Mouse (Mus musculus): ENCODE measurements around the gene Akap13.
"Not testable (repeated sequence)": the region's sequence is repeated elsewhere in the genome, so short reads cannot be mapped to it uniquely, and the experiment has no call there.

Akap13 gene

DNA sequence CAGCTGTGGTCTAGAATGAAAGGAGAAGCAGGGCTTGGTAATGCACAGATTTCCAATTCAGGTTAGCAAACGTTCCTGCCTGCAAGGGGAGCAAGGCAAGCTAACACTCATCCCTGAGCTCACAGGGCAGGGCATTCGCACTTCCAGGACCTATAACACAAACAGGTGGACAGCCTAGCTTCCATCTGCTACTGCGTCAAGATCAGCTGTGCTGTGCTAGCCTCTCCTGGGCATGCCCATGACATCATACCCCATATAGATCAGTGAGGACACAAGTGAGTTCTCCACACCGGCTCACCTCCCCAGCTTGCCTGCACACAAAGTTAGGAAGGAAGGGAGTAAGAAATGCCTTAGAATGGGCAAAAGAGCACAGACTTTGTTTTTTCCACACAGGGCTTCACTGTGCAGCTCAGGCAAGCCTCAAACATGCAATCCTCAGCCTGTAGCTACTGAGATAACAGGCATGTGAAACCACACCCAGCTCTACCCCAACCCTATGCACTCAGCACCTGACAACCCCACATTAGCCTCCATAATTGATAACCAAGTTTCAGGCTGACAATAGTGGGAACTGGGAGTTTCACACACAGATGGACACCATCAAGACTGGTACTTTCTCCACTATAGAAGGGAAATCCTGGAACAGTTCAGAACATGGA lies 305.5 kb downstream of the Akap13 start:
- DNase-seq (ENCODE audit: low spot score): not testable (repeated sequence)

- DNase-seq (ENCODE audit: low spot score): not testable (repeated sequence)
Measured at GRCm38 (mm10) chr7:75762225-75762624, 306.9 kb downstream of the Akap13 start.

GRCm38 (mm10) chr7:75767080-75767769 lies 311.9 kb downstream of the Akap13 start:
- DNase-seq (ENCODE audit: low spot score): not testable (repeated sequence)

DNA sequence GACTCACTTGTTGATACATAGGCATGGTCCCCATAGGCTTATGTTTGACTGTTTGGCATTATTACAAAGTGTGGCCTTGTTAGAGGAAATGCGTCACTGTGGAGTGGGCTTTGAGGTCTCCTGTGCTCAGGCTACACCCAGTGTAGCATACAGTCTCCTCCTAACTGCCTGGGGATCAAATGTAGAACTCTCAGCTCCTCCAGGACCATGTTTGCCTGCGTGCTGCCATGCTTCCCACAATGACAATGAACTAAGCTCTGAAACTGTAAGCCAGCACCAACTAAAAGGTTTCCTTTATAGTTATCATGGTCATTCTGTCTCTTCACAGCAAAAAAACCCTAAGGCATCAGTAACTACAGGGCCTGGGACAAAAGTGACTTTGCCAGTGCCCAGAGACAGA lies 312.8 kb downstream of the Akap13 start:
- DNase-seq (ENCODE audit: low spot score): no peak

DNA sequence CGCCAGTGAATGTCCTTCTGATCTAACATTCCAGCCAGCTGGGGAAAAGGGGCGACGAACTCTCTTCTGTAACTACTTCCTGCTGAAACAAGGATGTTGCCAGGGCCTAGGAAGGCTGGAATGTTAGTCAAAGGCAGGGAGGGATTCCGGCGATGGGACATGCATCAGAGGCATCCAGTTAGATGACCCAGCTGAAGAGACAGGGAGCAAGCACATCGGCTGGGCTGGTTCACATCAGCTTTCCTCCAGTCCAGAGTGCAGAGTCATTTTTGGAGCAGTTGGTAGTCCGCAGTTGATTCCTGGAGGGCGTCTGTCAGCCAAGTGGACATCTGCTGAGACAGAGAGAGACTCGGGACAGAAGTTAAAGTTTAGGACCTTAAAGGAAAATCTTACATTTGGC lies 314.6 kb downstream of the Akap13 start:
- no peak for DNase-seq (ENCODE audit: low spot score)

DNA sequence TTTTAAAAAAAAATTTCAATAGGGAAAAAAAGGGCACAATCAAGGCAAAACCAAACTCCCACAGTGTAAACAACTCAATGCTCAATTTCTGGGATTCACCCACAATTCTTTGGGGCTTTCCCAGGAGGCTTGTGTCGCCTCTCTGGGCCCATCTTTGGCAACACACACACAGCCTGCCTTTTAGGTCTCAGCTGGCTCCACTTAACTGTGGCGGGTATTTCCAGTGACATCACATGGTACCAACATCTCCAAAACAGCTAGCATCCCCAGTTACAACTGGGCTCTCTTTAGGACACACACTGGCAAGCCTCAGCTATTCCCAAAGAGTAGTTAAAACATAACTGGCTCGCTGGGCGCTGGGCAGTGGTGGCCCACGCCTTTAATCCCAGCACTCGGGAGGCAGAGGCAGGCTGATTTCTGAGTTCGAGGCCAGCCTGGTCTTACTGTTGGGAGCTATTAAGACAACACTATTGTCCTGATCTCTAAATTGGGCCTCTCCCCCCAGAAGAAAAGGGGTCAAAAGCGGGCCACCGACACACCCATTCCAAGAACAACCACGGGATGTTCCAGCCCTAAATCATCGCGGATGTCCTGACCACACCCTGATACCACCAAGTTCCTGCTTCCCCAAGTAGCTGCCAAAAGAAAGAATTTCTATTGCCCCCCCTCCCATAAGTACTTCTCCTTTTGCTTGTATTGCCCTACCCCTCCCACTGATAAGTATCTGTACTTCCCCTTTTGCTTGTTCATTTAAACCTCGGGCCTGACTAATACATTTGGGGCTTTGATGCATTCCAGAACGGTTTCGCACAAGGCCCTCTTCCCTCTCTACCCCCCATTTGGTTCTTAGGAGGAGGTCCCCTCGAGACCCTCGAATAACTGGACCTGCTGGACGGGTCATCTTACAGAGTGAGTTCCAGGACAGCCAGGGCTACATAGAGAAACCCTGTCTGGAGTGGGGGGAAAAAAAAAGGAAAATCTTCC lies 319.1 kb downstream of the Akap13 start:
- DNase-seq (ENCODE audit: low spot score): not testable (repeated sequence)

DNA sequence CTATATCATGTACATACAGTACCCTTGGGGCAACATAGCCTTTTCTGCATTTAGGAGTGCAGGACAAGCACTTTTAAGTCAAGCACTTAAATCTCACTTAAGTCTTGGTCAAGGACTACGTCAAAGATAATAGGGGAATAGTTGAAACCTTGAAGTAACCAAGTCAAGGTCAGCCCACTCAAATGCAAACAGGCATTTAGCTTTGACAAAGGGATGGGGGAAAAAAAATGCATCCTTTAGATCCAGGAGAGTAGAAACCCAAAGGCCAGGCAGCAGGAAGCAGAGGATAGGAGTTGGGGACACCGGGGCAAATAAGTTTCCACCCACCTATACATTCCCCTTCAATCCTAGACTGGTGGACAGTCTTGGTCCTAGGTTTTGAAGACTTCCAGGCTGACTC lies 322.7 kb downstream of the Akap13 start:
- DNase-seq (ENCODE audit: low spot score): no peak

DNA sequence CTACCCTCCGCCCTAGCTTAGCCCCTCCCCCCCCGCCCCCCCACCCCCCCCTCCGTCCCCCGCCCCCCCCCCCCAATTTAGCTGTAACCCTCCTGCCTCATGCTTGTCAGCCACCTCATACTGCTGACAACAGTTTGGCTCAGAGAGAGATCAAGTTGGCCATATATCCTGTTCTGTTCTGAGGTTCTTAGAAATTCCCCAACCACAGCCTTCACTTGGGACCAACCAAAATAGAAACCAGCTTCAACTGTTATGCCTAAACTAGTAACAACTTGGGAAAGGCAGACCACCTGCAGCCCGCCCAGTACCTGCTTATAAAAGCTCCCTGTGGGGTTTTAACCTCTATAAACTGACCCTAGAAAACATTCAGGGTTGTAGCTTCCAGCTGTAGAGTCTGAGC lies 325.5 kb downstream of the Akap13 start:
- DNase-seq (ENCODE audit: low spot score): no peak

GRCm38 (mm10) chr7:75781298-75781947 lies 326.1 kb downstream of the Akap13 start:
- DNase-seq (ENCODE audit: low spot score): no peak

DNA sequence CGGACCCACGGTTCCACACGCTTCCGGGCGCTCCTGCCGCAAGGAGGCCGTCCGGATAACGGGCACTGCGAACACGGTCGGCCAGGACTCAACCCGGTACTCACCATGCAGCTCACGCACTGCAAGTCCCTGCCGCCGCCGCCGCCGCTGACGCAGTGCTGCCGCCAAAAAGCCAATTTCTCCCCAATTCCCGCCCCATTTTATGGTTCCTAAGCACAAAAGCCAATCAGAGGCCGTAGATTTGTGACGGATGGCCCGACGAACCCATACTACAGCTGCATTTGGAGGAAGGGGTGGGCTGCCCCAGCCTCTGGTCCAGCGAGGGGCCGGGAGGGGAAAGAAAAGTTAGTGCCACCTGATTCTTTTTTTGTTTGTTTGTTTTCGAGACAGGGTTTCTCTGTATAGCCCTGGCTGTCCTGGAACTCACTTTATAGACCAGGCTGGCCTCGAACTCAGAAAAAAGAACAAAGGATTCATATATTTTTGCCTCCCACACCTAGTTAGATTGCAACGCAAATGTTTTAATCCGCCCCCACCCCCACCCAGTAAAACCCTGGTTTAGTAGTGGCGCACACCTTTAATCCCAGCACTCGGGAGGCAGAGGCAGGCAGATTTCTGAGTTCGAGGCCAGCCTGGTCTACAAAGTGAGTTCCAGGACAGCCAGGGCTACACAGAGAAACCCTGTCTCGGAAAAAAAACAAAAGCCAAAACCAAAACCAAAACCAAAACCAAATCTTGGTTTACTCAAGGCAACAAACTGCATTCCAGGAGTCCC lies 326.8 kb downstream of the Akap13 start:
- DNase-seq (ENCODE audit: low spot score): peak; percentile 54

- DNase-seq (ENCODE audit: low spot score): no peak
Measured at GRCm38 (mm10) chr7:75782723-75783011, 327.3 kb downstream of the Akap13 start.

DNA sequence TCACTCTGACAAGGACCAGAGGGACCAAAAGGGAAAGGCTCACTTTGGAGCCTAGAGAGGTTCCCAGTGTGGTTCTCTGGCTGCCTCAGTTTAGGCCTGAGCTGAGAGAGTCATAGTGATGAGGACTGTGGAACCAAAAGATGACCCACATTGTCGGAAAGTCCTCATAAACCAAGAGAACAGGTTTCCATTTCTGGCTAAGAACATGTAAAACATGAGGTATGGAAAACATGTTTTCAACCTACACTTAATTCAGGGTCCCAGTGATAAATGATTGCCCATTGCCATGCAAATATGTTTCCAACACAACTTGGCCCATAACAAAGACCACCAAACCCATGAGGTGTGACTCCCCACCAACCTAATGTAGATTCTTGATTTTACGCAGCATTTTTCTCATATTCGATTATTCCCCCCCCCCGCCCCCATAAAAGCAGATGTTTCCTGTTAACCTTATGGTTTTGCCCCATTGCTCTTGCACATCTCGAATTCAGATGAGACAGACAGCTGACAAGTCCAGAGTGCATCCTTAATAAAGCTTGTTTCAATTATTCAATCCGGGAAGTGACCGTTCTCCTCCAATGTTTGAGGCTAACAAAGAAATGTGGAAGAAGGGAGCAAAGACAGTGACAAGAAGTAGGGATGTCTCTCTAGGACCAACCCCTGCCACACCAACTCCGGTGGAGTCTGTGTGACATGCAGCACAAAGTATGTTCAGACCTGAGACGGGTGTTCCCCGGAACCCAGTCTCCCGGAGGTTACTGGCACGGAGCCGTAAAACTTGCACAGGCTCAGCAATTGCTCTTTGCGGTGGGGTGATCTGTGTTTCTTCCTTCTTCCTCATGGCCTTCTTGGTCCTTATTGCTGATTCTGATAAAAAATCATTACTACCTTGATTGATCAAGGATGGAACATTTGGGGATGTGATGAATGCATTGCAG lies 330.3 kb downstream of the Akap13 start:
- DNase-seq (ENCODE audit: low spot score): no peak

DNA sequence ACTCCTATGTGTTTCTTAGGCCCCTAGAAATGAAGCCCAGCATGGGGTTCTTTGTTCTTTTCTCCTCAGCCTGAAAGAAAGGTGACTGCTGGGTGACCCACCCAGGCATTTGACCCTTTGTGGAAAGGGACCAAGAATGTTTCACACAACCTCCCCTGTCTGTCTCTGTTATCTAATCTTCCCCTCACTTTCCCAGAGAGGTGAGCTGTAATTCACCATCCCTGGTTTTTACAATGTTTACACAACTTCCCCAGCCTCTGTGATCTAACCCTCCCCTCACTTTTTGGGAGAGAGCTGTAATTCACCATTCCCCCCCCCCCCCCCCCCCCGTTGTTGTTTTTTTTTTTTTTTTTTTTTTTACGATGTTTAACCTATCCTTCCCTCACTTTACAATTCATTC lies 331.5 kb downstream of the Akap13 start:
- DNase-seq (ENCODE audit: low spot score): no peak

DNA sequence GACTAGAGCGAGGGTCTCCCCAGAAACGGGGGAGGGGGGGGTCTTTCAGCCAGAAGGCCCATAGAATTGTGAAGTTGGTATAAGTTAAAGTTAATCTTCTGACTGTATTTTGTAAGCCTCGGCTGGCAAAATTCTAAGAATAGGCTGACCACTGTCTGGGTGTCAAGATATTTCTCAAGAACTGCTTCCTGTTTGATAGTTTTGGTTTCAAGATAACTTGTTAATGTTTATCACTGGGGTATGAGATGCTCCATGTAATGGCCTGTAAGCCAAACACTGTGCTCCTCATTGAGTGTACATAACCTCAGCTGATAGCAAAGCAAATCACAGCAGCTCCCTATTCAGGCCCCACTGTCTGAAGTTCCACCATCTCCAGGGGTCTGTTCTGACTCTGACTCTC lies 332.0 kb downstream of the Akap13 start:
- DNase-seq (ENCODE audit: low spot score): no peak

DNA sequence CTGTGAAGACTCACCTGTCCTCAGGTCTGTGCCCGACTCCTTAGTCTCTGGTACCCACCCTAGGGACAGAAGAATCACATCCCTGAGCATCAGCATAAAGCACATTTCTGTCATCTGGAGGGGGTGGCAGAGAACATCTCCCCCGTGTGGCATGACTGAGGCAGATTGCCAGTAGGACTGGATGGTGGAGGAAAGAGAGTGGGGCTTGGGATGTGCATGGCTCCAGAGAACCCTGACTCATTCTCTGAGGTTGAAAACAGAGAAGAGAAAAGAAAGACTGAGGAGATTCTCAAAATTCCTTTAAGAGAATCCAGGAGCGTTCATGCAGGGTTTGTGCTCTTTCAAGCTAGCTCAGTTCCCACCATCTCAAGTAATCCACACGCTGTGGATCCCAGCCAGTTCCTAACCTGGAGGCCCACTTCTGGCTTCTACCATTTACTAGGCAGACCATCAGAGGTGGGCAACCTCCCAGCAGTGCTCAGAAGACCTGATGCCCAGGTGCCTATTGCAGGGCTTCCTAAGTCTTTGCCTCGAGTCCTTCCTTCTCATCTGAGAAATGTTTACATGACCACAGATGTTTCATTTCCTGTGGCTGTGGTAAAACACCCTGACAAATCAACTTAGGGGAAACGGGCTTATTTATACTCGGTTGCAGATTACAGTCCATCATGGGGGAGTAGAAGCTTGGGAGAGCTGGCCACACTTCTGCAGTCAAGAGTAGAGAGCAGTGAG lies 332.9 kb downstream of the Akap13 start:
- not testable (repeated sequence) for DNase-seq (ENCODE audit: low spot score)

GRCm38 (mm10) chr7:75788801-75789135 lies 333.4 kb downstream of the Akap13 start:
- not testable (repeated sequence) for DNase-seq (ENCODE audit: low spot score)

GRCm38 (mm10) chr7:75789746-75790145 lies 334.4 kb downstream of the Akap13 start:
- no peak for DNase-seq (ENCODE audit: low spot score)

GRCm38 (mm10) chr7:75791092-75791837 lies 335.9 kb downstream of the Akap13 start:
- DNase-seq (ENCODE audit: low spot score): not testable (repeated sequence)

- DNase-seq (ENCODE audit: low spot score): no peak
Measured at GRCm38 (mm10) chr7:75793091-75793490, 337.8 kb downstream of the Akap13 start.
